Mouse (Mus musculus): ENCODE data around the gene Gm20696. TPM values are rescaled to one million over a fixed set of nuclear protein-coding genes. Genes with fewer than 3 reads are reported as not detected.

The Gm20696 gene
- polyA plus RNA-seq, 1 experiment from 2014 or later = 0.03 TPM

- Histone ChIP-seq H3K4me3 (ENCODE audit: inconsistent target) (no peak overlapping the region), H3K27ac (no peak overlapping the region), H3K79me2 (ENCODE audit: inconsistent target) (no peaks in the 10 kb centered on the region), H3K36me3 (ENCODE audit: inconsistent target) (peaks cover 12% of the 10 kb centered on the region; the same call in 1 of the 2 replicates)
- 96% methylated on average over 3 of the region's 3 CpGs for WGBS (ENCODE audit: missing documents)
Observed at GRCm38 (mm10) chr6:99624542-99624941, 42.1 kb downstream of the Gm20696 start.

- Histone ChIP-seq H3K27ac (no peak overlapping the region), H3K4me3 (ENCODE audit: inconsistent target) (no peak overlapping the region), H3K36me3 (ENCODE audit: inconsistent target) (peaks cover 3% of the 10 kb centered on the region; the same call in 1 of the 2 replicates), H3K79me2 (ENCODE audit: inconsistent target) (no peaks in the 10 kb centered on the region)
- 83% methylated on average over 5 of the region's 6 CpGs for WGBS (ENCODE audit: missing documents)
Observed at GRCm38 (mm10) chr6:99623641-99624040, 43.0 kb downstream of the Gm20696 start.

- WGBS (ENCODE audit: missing documents) = 88% methylated on average over 4 of the region's 4 CpGs
- Histone ChIP-seq H3K79me2 (ENCODE audit: inconsistent target) (no peaks in the 10 kb centered on the region), H3K27ac (no peak overlapping the region), H3K4me3 (ENCODE audit: inconsistent target) (no peak overlapping the region), H3K36me3 (ENCODE audit: inconsistent target) (no peaks in the 10 kb centered on the region)
Observed at GRCm38 (mm10) chr6:99621167-99621566, 45.4 kb downstream of the Gm20696 start.

GRCm38 (mm10) chr6:99620471-99620870, 46.1 kb downstream of the Gm20696 start:
- 6% methylated on average over 5 of the region's 7 CpGs for WGBS (ENCODE audit: missing documents)
- H3K36me3 ChIP-seq (ENCODE audit: inconsistent target) = no peaks in the 10 kb centered on the region
- H3K79me2 ChIP-seq (ENCODE audit: inconsistent target) = no peaks in the 10 kb centered on the region
- H3K4me3 ChIP-seq (ENCODE audit: inconsistent target) = no peak overlapping the region; the same call in 1 of the 2 replicates
- peak overlapping the region; percentile 69 for H3K27ac ChIP-seq

- H3K4me3 ChIP-seq (ENCODE audit: inconsistent target) = no peak overlapping the region; the same call in 1 of the 2 replicates
- 16% methylated on average over 8 of the region's 8 CpGs for WGBS (ENCODE audit: missing documents)
- no peaks in the 10 kb centered on the region for H3K79me2 ChIP-seq (ENCODE audit: inconsistent target)
- H3K36me3 ChIP-seq (ENCODE audit: inconsistent target) = no peaks in the 10 kb centered on the region
- peak overlapping the region; percentile 69 for H3K27ac ChIP-seq
Observed at GRCm38 (mm10) chr6:99619964-99620363, 46.6 kb downstream of the Gm20696 start.

GRCm38 (mm10) chr6:99619466-99619865, 47.1 kb downstream of the Gm20696 start:
- H3K79me2 ChIP-seq (ENCODE audit: inconsistent target) = no peaks in the 10 kb centered on the region
- H3K27ac ChIP-seq = peak overlapping the region; percentile 69
- no peak overlapping the region for H3K4me3 ChIP-seq (ENCODE audit: inconsistent target)
- H3K36me3 ChIP-seq (ENCODE audit: inconsistent target) = no peaks in the 10 kb centered on the region
- WGBS (ENCODE audit: missing documents) = 12% methylated on average over 8 of the region's 8 CpGs

- 93% methylated on average over 7 of the region's 7 CpGs for WGBS (ENCODE audit: missing documents)
Observed at GRCm38 (mm10) chr6:99617867-99618266, 48.7 kb downstream of the Gm20696 start.

GRCm38 (mm10) chr6:99617415-99617814, 49.2 kb downstream of the Gm20696 start:
- Histone ChIP-seq H3K79me2 (ENCODE audit: inconsistent target) (no peaks in the 10 kb centered on the region), H3K36me3 (ENCODE audit: inconsistent target) (no peaks in the 10 kb centered on the region), H3K4me3 (ENCODE audit: inconsistent target) (no peak overlapping the region), H3K27ac (peak overlapping the region; percentile 53)
- 30% methylated on average over 1 of the region's 1 CpGs for WGBS (ENCODE audit: missing documents)

More at GRCm38 (mm10) chr6:99617867-99618266, 48.7 kb downstream of the Gm20696 start:
- Histone ChIP-seq H3K79me2 (ENCODE audit: inconsistent target) (no peaks in the 10 kb centered on the region), H3K27ac (peak overlapping the region; percentile 53), H3K4me3 (ENCODE audit: inconsistent target) (no peak overlapping the region), H3K36me3 (ENCODE audit: inconsistent target) (no peaks in the 10 kb centered on the region)

GRCm38 (mm10) chr6:99615272-99615751, 51.3 kb downstream of the Gm20696 start:
- Histone ChIP-seq H3K36me3 (ENCODE audit: inconsistent target) (no peaks in the 10 kb centered on the region), H3K27ac (no peak overlapping the region), H3K4me3 (ENCODE audit: inconsistent target) (no peak overlapping the region), H3K79me2 (ENCODE audit: inconsistent target) (no peaks in the 10 kb centered on the region)
- WGBS (ENCODE audit: missing documents) = 95% methylated on average over 10 of the region's 10 CpGs

GRCm38 (mm10) chr6:99614566-99615271, 51.9 kb downstream of the Gm20696 start:
- no peak overlapping the region for H3K27ac ChIP-seq
- no peaks in the 10 kb centered on the region for H3K36me3 ChIP-seq (ENCODE audit: inconsistent target)
- no peak overlapping the region for H3K4me3 ChIP-seq (ENCODE audit: inconsistent target)
- WGBS (ENCODE audit: missing documents) = 88% methylated on average over 17 of the region's 17 CpGs
- H3K79me2 ChIP-seq (ENCODE audit: inconsistent target) = no peaks in the 10 kb centered on the region

- H3K79me2 ChIP-seq (ENCODE audit: inconsistent target) = no peaks in the 10 kb centered on the region
- H3K27ac ChIP-seq = no peak overlapping the region
- WGBS (ENCODE audit: missing documents) = 77% methylated on average over 6 of the region's 6 CpGs
- H3K36me3 ChIP-seq (ENCODE audit: inconsistent target) = no peaks in the 10 kb centered on the region
- no peak overlapping the region for H3K4me3 ChIP-seq (ENCODE audit: inconsistent target)
Observed at GRCm38 (mm10) chr6:99611866-99612265, 54.7 kb downstream of the Gm20696 start.

- Histone ChIP-seq H3K4me3 (ENCODE audit: inconsistent target) (no peak overlapping the region), H3K36me3 (ENCODE audit: inconsistent target) (no peaks in the 10 kb centered on the region), H3K79me2 (ENCODE audit: inconsistent target) (no peaks in the 10 kb centered on the region), H3K27ac (peak overlapping the region; percentile 31)
- 5% methylated on average over 14 of the region's 14 CpGs for WGBS (ENCODE audit: missing documents)
Observed at GRCm38 (mm10) chr6:99610454-99611427, 55.9 kb downstream of the Gm20696 start.

- Histone ChIP-seq H3K27ac (no peak overlapping the region), H3K36me3 (ENCODE audit: inconsistent target) (no peaks in the 10 kb centered on the region), H3K4me3 (ENCODE audit: inconsistent target) (no peak overlapping the region), H3K79me2 (ENCODE audit: inconsistent target) (no peaks in the 10 kb centered on the region)
- WGBS (ENCODE audit: missing documents) = 95% methylated on average over 7 of the region's 7 CpGs
Observed at GRCm38 (mm10) chr6:99606079-99606478, 60.5 kb downstream of the Gm20696 start.

- Histone ChIP-seq H3K4me3 (ENCODE audit: inconsistent target) (no peak overlapping the region), H3K36me3 (ENCODE audit: inconsistent target) (no peaks in the 10 kb centered on the region), H3K27ac (no peak overlapping the region), H3K79me2 (ENCODE audit: inconsistent target) (no peaks in the 10 kb centered on the region)
- 49% methylated on average over 2 of the region's 2 CpGs for WGBS (ENCODE audit: missing documents)
Observed at GRCm38 (mm10) chr6:99604758-99605157, 61.8 kb downstream of the Gm20696 start.

GRCm38 (mm10) chr6:99602434-99602833, 64.2 kb downstream of the Gm20696 start:
- 83% methylated on average over 6 of the region's 7 CpGs for WGBS (ENCODE audit: missing documents)
- Histone ChIP-seq H3K79me2 (ENCODE audit: inconsistent target) (no peaks in the 10 kb centered on the region), H3K27ac (no peak overlapping the region), H3K4me3 (ENCODE audit: inconsistent target) (no peak overlapping the region), H3K36me3 (ENCODE audit: inconsistent target) (no peaks in the 10 kb centered on the region)
